ENCODE assay signal across 8 mouse cellular contexts in the genomic region with DNA sequence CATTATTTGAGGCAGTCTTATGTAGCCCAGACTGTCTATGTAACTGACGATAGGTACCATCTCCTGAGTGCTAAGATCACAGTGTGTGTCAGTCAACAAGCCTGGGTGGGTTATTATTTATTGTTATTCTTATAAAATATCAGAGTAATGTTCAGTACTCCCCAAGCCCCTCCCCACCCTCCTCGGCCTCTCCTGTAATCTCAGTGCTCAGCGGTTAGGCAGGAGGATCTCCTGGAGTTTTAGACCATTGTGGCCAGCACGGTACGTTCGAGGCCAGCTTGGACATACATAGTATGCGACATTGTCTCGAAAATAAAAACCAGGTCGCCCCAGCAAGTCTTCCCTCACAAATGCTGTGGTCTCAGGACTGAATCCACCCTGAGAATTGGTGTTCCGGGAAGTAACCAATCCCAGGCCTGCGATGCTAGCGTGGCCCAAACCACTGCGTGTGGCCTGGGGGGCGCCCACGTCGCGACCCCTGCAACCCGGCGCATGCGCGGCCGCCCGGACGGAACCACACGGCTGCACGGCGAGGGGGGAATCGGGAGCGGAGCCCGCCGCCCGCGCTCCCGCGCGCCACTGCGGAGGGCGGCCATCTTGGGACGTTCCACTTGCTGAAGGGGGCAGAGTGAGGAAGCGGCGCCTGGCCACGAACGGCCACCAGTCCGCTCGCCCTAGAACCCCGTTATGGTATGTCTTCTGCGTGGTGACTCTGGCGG. TPM values are rescaled to one million over a fixed set of nuclear protein-coding genes. Genes with fewer than 3 reads are reported as not detected.
DNase-seq lines count a peak whose midpoint lies in the region; ATAC-seq and TF ChIP-seq lines count a peak whose summit lies in the region.
"Not testable (repeated sequence)": the region's sequence is repeated elsewhere in the genome, so short reads cannot be mapped to it uniquely, and the experiment has no call there.

No protein-coding gene starts in this region.

- DNase-seq in CH12.LX (ENCODE audit: extremely low read depth): not testable (repeated sequence)
- DNase-seq in cerebellum, adult 9-10 months: peak; percentile 93
- DNase-seq in frontal cortex, adult 2 months (ENCODE audit: extremely low spot score in 1 of 2, low spot score in 1 of 2): peak; percentile 39 to 89
- peak; percentile 72 to 93 for DNase-seq in heart, postnatal 36 days
- DNase-seq in kidney, postnatal 36 days: peak; percentile 69 to 82

- peak overlapping the region in 2 of 3 experiments; percentile 44 to 47 for H3K4me3 ChIP-seq in CH12.LX (replicated peaks in 1 of 3; ENCODE audit: low read depth in 2 of 3, low read length in 2 of 3, poor library complexity in 1 of 3)
- H3K4me3 ChIP-seq in liver, embryonic 15.5 days (replicated peaks): peak overlapping the region; percentile 45
- H3K4me3 ChIP-seq in stomach, embryonic 14.5 days (ENCODE audit: low read depth, low read length): peak overlapping the region; percentile 18; the same call in 1 of the 2 replicates

- not testable (repeated sequence) for H3K36me3 ChIP-seq in CH12.LX (replicated peaks in 1 of 2; ENCODE audit: control insufficient read depth in 1 of 2, insufficient read depth in 1 of 2, low read length in 1 of 2); liver, embryonic 15.5 days (replicated peaks); stomach, embryonic 14.5 days (ENCODE audit: control insufficient read depth, insufficient read depth, low read length)

- not testable (repeated sequence) for H3K4me1 ChIP-seq in CH12.LX (ENCODE audit: control insufficient read depth in 1 of 2, insufficient read depth in 2 of 2); stomach, embryonic 14.5 days (ENCODE audit: control insufficient read depth, insufficient read depth, low read length)
- peaks cover 28% of the 10 kb centered on the region for H3K4me1 ChIP-seq in liver, embryonic 15.5 days (replicated peaks)

- not testable (repeated sequence) for H3K27me3 ChIP-seq in CH12.LX (replicated peaks); liver, embryonic 15.5 days; stomach, embryonic 14.5 days (ENCODE audit: control insufficient read depth, insufficient read depth, low read length)

- dilution Hi-C loops in CH12.LX (cut with MboI; ENCODE audit: extremely low pct_ligation_motif_present, extremely low pct_unique_long_range_greater_than_20kb, low sequenced_read_pairs): not testable (repeated sequence)

- peak overlapping the region; percentile 84 for H3K4me2 ChIP-seq in CH12.LX (ENCODE audit: insufficient read depth, low read depth, poor library complexity, severe bottlenecking)
- H3K4me2 ChIP-seq in liver, embryonic 15.5 days: peak overlapping the region; percentile 52
- peak overlapping the region; percentile 30 for H3K4me2 ChIP-seq in stomach, embryonic 14.5 days (replicated peaks; ENCODE audit: low read depth, low read length)

- TF ChIP-seq CTCF in CH12.LX (conservative IDR thresholded peaks at IDR 0.05 in 1 of 2, IDR thresholded peaks at IDR 0.05 in 1 of 2; ENCODE audit: low read depth in 2 of 2, low read length in 2 of 2): not testable (repeated sequence)

- 7% methylated on average over 21 of the region's 48 CpGs for WGBS in liver, embryonic 15.5 days (ENCODE audit: insufficient replicate concordance)
- WGBS in stomach, embryonic 14.5 days: 18% methylated on average over 10 of the region's 48 CpGs

- not testable (repeated sequence) for H3K9me3 ChIP-seq in CH12.LX (replicated peaks; ENCODE audit: low read length); liver, embryonic 15.5 days (replicated peaks); stomach, embryonic 14.5 days (ENCODE audit: control insufficient read depth, low read depth, low read length)

- TF ChIP-seq POLR2A in CH12.LX (IDR thresholded peaks at IDR 0.05; ENCODE audit: low read depth, low read length): not testable (repeated sequence)

- peak overlapping the region; percentile 33; the same call in 1 of the 2 replicates for H3K9ac ChIP-seq in CH12.LX (ENCODE audit: insufficient read depth, low read depth)
- not testable (repeated sequence) for H3K9ac ChIP-seq in liver, embryonic 15.5 days; stomach, embryonic 14.5 days (replicated peaks; ENCODE audit: low read depth, low read length)

- in situ Hi-C loops in CH12.LX (cut with MboI; ENCODE audit: low pct_ligation_motif_present, low pct_unique_long_range_greater_than_20kb, low sequenced_read_pairs): not testable (repeated sequence)

- intact Hi-C loops in heart, postnatal 36 days (cut with DNase I): loop anchor here (5.0 kb wide), 1 partner anchor 36 kb away; a partner anchor contains a TSS

- TF ChIP-seq RAD21 in CH12.LX (IDR thresholded peaks at IDR 0.05; ENCODE audit: low read depth, low read length): not testable (repeated sequence)

- TF ChIP-seq EP300 in CH12.LX (IDR thresholded peaks at IDR 0.05; ENCODE audit: low read length): not testable (repeated sequence)

- not testable (repeated sequence) for H3K79me2 ChIP-seq in CH12.LX (replicated peaks; ENCODE audit: control insufficient read depth, extremely low read depth, insufficient read depth, poor library complexity, severe bottlenecking)

- not testable (repeated sequence) for H3K27ac ChIP-seq in CH12.LX (ENCODE audit: insufficient read depth, low read depth); stomach, embryonic 14.5 days (ENCODE audit: low read length)
- 0 out of 2 replicates have a peak overlapping the region, but pooled peaks have one; percentile 62 for H3K27ac ChIP-seq in liver, embryonic 15.5 days (replicated peaks)

- peak; percentile 87 for ATAC-seq in liver, embryonic 15.5 days (ENCODE audit: insufficient read depth)
- ATAC-seq in monocyte, adult 5-6 weeks (replicated peaks; ENCODE audit: insufficient number of reproducible peaks, low FRiP score, low TSS enrichment, poor library complexity, severe bottlenecking): peak; percentile 81
- ATAC-seq in stomach, embryonic 14.5 days (ENCODE audit: insufficient number of reproducible peaks, insufficient read depth, low FRiP score, low read depth): peak; percentile 91

TF ChIP-seq in CH12.LX, 34 proteins besides CTCF, POLR2A, EP300 and RAD21:
- TF ChIP-seq CHD1 (IDR thresholded peaks at IDR 0.05; ENCODE audit: low read depth, low read length): peak; percentile 28; the same call in 1 of the 2 replicates

RNA-seq across cellular contexts. Expression of a gene that starts 5.9 kb away (rescaled TPM):
- total RNA-seq in CH12.LX (2012; rRNA removed) (47.0 and 58.1 TPM in 2 replicates), CH12.LX (2014; rRNA removed) (53.9 and 63.5 TPM in 2 replicates)
- polyA plus RNA-seq in CH12.LX (2012; ENCODE audit: insufficient read length, low read depth): 75.6 and 83.7 TPM in 2 replicates
- polyA plus RNA-seq in frontal cortex, adult 2 months (2012; rRNA removed): 1.1 and 1.4 TPM in 2 replicates
- total RNA-seq in heart, postnatal 36 days (2021): 1 to 10 TPM; 1.9 to 2.5 TPM
- 2.1 and 2.2 TPM in 2 replicates for polyA plus RNA-seq in liver, embryonic 15.5 days (2015; fragmentation: Nextera tagmentation; extraction: Ambion mirVana)
- total RNA-seq in monocyte, adult 5-6 weeks (2017): 129 to 156 TPM (median 134 TPM) in 3 replicates
- 0.30 and 0.62 TPM in 2 replicates for polyA plus RNA-seq in stomach, embryonic 14.5 days (2014; fragmentation: Nextera tagmentation; extraction: Ambion mirVana)

RNA-seq across cellular contexts. Expression of a gene that starts 21.7 kb away (rescaled TPM):
- total RNA-seq in CH12.LX (2012; rRNA removed) (40.6 and 46.4 TPM in 2 replicates), CH12.LX (2014; rRNA removed) (71.5 and 73.7 TPM in 2 replicates)
- 48.4 and 51.4 TPM in 2 replicates for polyA plus RNA-seq in CH12.LX (2012; ENCODE audit: insufficient read length, low read depth)
- polyA plus RNA-seq in frontal cortex, adult 2 months (2012; rRNA removed): 25.0 and 27.5 TPM in 2 replicates
- total RNA-seq in heart, postnatal 36 days (2021): 1 to 10 TPM; 4.8 to 5.1 TPM
- 31.4 and 33.0 TPM in 2 replicates for polyA plus RNA-seq in liver, embryonic 15.5 days (2015; fragmentation: Nextera tagmentation; extraction: Ambion mirVana)
- total RNA-seq in monocyte, adult 5-6 weeks (2017): 19.0 to 19.7 TPM (median 19.1 TPM) in 3 replicates
- 55.8 and 57.5 TPM in 2 replicates for polyA plus RNA-seq in stomach, embryonic 14.5 days (2014; fragmentation: Nextera tagmentation; extraction: Ambion mirVana)

RNA-seq across cellular contexts. Expression of a gene that starts 36.5 kb away (rescaled TPM):
- 9.3 and 11.9 TPM in 2 replicates for total RNA-seq in CH12.LX (2012; rRNA removed)
- 7.6 and 9.4 TPM in 2 replicates for total RNA-seq in CH12.LX (2014; rRNA removed)
- polyA plus RNA-seq in CH12.LX (2012; ENCODE audit: insufficient read length, low read depth): 12.7 and 13.0 TPM in 2 replicates
- 221 and 236 TPM in 2 replicates for polyA plus RNA-seq in frontal cortex, adult 2 months (2012; rRNA removed)
- total RNA-seq in heart, postnatal 36 days (2021): 10 to 100 TPM; 39.4 to 44.4 TPM
- polyA plus RNA-seq in liver, embryonic 15.5 days (2015; fragmentation: Nextera tagmentation; extraction: Ambion mirVana): 6.0 and 6.2 TPM in 2 replicates
- 22.2 to 44.8 TPM (median 28.6 TPM) in 3 replicates for total RNA-seq in monocyte, adult 5-6 weeks (2017)
- 27.9 and 28.0 TPM in 2 replicates for polyA plus RNA-seq in stomach, embryonic 14.5 days (2014; fragmentation: Nextera tagmentation; extraction: Ambion mirVana)

RNA-seq across cellular contexts. Expression of a gene that starts 49.5 kb away (rescaled TPM):
- total RNA-seq in CH12.LX (2012; rRNA removed) (681 and 877 TPM in 2 replicates), CH12.LX (2014; rRNA removed) (2,152 and 2,409 TPM in 2 replicates)
- polyA plus RNA-seq in CH12.LX (2012; ENCODE audit: insufficient read length, low read depth): 639 and 778 TPM in 2 replicates
- polyA plus RNA-seq in frontal cortex, adult 2 months (2012; rRNA removed): 216 and 235 TPM in 2 replicates
- 10 to 100 TPM; 63.1 to 74.0 TPM for total RNA-seq in heart, postnatal 36 days (2021)
- polyA plus RNA-seq in liver, embryonic 15.5 days (2015; fragmentation: Nextera tagmentation; extraction: Ambion mirVana): 228 and 253 TPM in 2 replicates
- total RNA-seq in monocyte, adult 5-6 weeks (2017): 767 to 1,158 TPM (median 1,044 TPM) in 3 replicates
- polyA plus RNA-seq in stomach, embryonic 14.5 days (2014; fragmentation: Nextera tagmentation; extraction: Ambion mirVana): 494 and 570 TPM in 2 replicates

Comparison
In these comparisons a context has a peak if more than half of its experiments do, and no peak if none do; other contexts are left out.
1. H3K4me2 ChIP-seq: peak in every context shown above with its lines; median percentile 84 in CH12.LX; 52 in liver, embryonic 15.5 days; 30 in stomach, embryonic 14.5 days.
2. RNA of a gene that starts 5.9 kb away (polyA plus RNA-seq): 75.6 to 83.7 TPM in CH12.LX; 2.1 to 2.2 TPM in liver, embryonic 15.5 days, 1.1 to 1.4 TPM in frontal cortex, adult 2 months and 0.30 to 0.62 TPM in stomach, embryonic 14.5 days; every median in the first group is over 10 times any median in the second.
3. Peak in every context shown above with its lines, with median percentiles within 50 percentile points of each other: H3K4me3 ChIP-seq and ATAC-seq.